Mouse (Mus musculus) inflammation-experienced regulatory T-cells, adult 6 months (primary cell): ENCODE data around the gene Cdc42bpb. TPM values are rescaled to one million over a fixed set of nuclear protein-coding genes. Genes with fewer than 3 reads are reported as not detected.

ENCODE experiments used
- polyA plus RNA-seq, 3 experiments: library from polyadenylated mRNA; unstranded; fragments of 100-300 nt; shearing (Covaris generic); gene quantifications; one replicate each; pipeline ENCODE4 v1.2.1; 2017

Gene Cdc42bpb
- polyA plus RNA-seq, 3 experiments from 2014 or later: 0.19 to 1.3 (median 0.67) TPM

Other genes with a start within 250 kb of the Cdc42bpb start
- gene Traf3, start 211.3 kb downstream of the Cdc42bpb start, polyA plus RNA-seq: 10 to 100 TPM; 12.6 to 15.8 (median 13.7) TPM
- 1 to 10 TPM in 2 of 3 experiments, not detected in 1; 1.4 to 1.5 TPM for gene 4930595D18Rik, start 193.2 kb downstream of the Cdc42bpb start, polyA plus RNA-seq
- gene Amn, start 106.6 kb downstream of the Cdc42bpb start, polyA plus RNA-seq: not detected
- 1 to 10 TPM in 1 of 3 experiments, not detected in 2; 3.5 TPM for gene Lbhd2, start 29.1 kb upstream of the Cdc42bpb start, polyA plus RNA-seq
- not detected for gene Exoc3l4, start 39.3 kb upstream of the Cdc42bpb start, polyA plus RNA-seq
- gene Tnfaip2, start 64.8 kb upstream of the Cdc42bpb start, polyA plus RNA-seq: not detected
- gene Gm266, start 108.1 kb upstream of the Cdc42bpb start, polyA plus RNA-seq: not detected
- gene Eif5, start 160.3 kb upstream of the Cdc42bpb start, polyA plus RNA-seq: 100 to 1,000 TPM in 2 of 3 experiments, 10 to 100 TPM in 1; 80.7 to 196 (median 189) TPM
- 10 to 100 TPM; 16.4 to 45.8 (median 41.1) TPM for gene Mark3, start 196.8 kb upstream of the Cdc42bpb start, polyA plus RNA-seq